19 mouse cellular contexts compared by ENCODE assay signal in genomic region chr7:34838749-34839148, GRCm38 (mm10). TPM values are rescaled to one million over a fixed set of nuclear protein-coding genes. Genes with fewer than 3 reads are reported as not detected.
A peak's percentile ranks its signal among the peaks of the same experiment; 100 is the strongest.
DNase-seq lines count a peak whose midpoint lies in the region; ATAC-seq and TF ChIP-seq lines count a peak whose summit lies in the region.
"Had no signal": no experiment of that assay in that cellular context is flagged by ENCODE, and none has a peak within 500 bp of the region (broad histone marks: within the 10 kb centered on the region; RNA-seq: fewer than 3 reads in every experiment).

No protein-coding gene starts in this region.

- H3K9me3 ChIP-seq in kidney, postnatal 0 days (replicated peaks; ENCODE audit: low read length): no peaks in the 10 kb centered on the region
- H3K9me3 ChIP-seq: forebrain, embryonic 13.5 days; heart, embryonic 10.5 days; hindbrain, embryonic 15.5 days; liver, embryonic 13.5 days had no signal

- no peak overlapping the region for H3K27ac ChIP-seq in kidney, postnatal 0 days
- H3K27ac ChIP-seq: forebrain, embryonic 13.5 days; heart, embryonic 10.5 days; hindbrain, embryonic 15.5 days; liver, embryonic 13.5 days had no signal

- no peaks in the 10 kb centered on the region for H3K36me3 ChIP-seq in kidney, postnatal 0 days (ENCODE audit: insufficient read depth, low read length)
- H3K36me3 ChIP-seq: heart, embryonic 10.5 days; hindbrain, embryonic 15.5 days; liver, embryonic 13.5 days had no signal

- no peaks in the 10 kb centered on the region for H3K4me1 ChIP-seq in kidney, postnatal 0 days (replicated peaks; ENCODE audit: insufficient read depth, low read length)
- H3K4me1 ChIP-seq: forebrain, embryonic 13.5 days; heart, embryonic 10.5 days; hindbrain, embryonic 15.5 days; liver, embryonic 13.5 days had no signal

- DNase-seq in CD4-positive, CD25-positive, alpha-beta regulatory T cell, adult 2 months (ENCODE audit: low read depth, low spot score): peak; percentile 3
- no peak for DNase-seq in kidney, postnatal 0 days (ENCODE audit: low spot score)
- DNase-seq in kidney, postnatal 10 days: no peak
- peak; percentile 55 for DNase-seq in testis, postnatal 10 days (ENCODE audit: low spot score)
- DNase-seq in testis, postnatal 14 days (ENCODE audit: low spot score): no peak
- DNase-seq in induced T-regulatory cell, adult 2 months (ENCODE audit: low read depth): peak; percentile 4
- no peak for DNase-seq in urinary bladder, adult 2 months (ENCODE audit: low spot score)
- DNase-seq: cerebellum, adult 11 months; cerebellum, postnatal 36 days; gastrocnemius, postnatal 14 days; kidney, postnatal 36 days; liver, embryonic 13.5 days; right cerebral cortex, adult 18-20 months; spleen, adult 18-20 months; thymus, postnatal 36 days had no signal

- peak; percentile 33; the same call in 1 of the 2 replicates for TF ChIP-seq CTCF in kidney, postnatal 0 days (IDR thresholded peaks at IDR 0.05; ENCODE audit: low read depth)

- H3K4me3 ChIP-seq in kidney, postnatal 0 days (replicated peaks; ENCODE audit: low read depth, low read length): no peak overlapping the region
- H3K4me3 ChIP-seq: forebrain, embryonic 13.5 days; heart, embryonic 10.5 days; hindbrain, embryonic 15.5 days; liver, embryonic 13.5 days had no signal

- no peak overlapping the region for H3K4me2 ChIP-seq in kidney, postnatal 0 days (ENCODE audit: low read length)
- H3K4me2 ChIP-seq: forebrain, embryonic 13.5 days; hindbrain, embryonic 15.5 days; liver, embryonic 13.5 days had no signal

- no peak for ATAC-seq in CD4-positive, CD25-positive, alpha-beta regulatory T cell, adult 4 months
- ATAC-seq in kidney, postnatal 0 days (replicated peaks; ENCODE audit: low FRiP score, low read depth): no peak
- ATAC-seq: forebrain, embryonic 13.5 days had no signal

- no peaks in the 10 kb centered on the region for H3K27me3 ChIP-seq in kidney, postnatal 0 days (ENCODE audit: insufficient read depth, low read length)
- H3K27me3 ChIP-seq: forebrain, embryonic 13.5 days; hindbrain, embryonic 15.5 days; liver, embryonic 13.5 days had no signal

- WGBS in kidney, postnatal 0 days: 95% methylated on average over 4 of the region's 4 CpGs

- no peak overlapping the region for H3K9ac ChIP-seq in kidney, postnatal 0 days (ENCODE audit: low read depth, low read length)
- H3K9ac ChIP-seq: forebrain, embryonic 13.5 days; hindbrain, embryonic 15.5 days; liver, embryonic 13.5 days had no signal

RNA-seq across cellular contexts. Expression of gene Chst8, which starts 26.2 kb away (rescaled TPM):
- polyA plus RNA-seq in CD4-positive, CD25-positive, alpha-beta regulatory T cell, adult 4 months (2017; shearing (Covaris generic)): under 1 TPM in 1 of 2 experiments, not detected in 1; 0.15 TPM
- 14.1 and 16.8 TPM in 2 replicates for polyA plus RNA-seq in kidney, postnatal 0 days (2015; fragmentation: Nextera tagmentation; extraction: Ambion mirVana)
- polyA plus RNA-seq in urinary bladder, adult 2 months (2012; rRNA removed): 3.1 and 3.5 TPM in 2 replicates

Comparison
In these comparisons a context has a peak if more than half of its experiments do, and no peak if none do; other contexts are left out.
1. DNase-seq: peak in CD4-positive, CD25-positive, alpha-beta regulatory T cell, adult 2 months (single experiment), testis, postnatal 10 days (single experiment) and induced T-regulatory cell, adult 2 months (single experiment); none in kidney, postnatal 0 days (single experiment), kidney, postnatal 10 days (single experiment), testis, postnatal 14 days (single experiment) and urinary bladder, adult 2 months (single experiment).